Mouse (Mus musculus) 416B (cell line): ENCODE data around the gene Tcam1.
A peak's percentile ranks its signal among the peaks of the same experiment; 100 is the strongest.

Source experiments
- DNase-seq: peaks from one replicate; pipeline ENCODE4 v3.0.0; 2011; ENCODE audit warnings: low read depth

Tcam1 gene

GRCm38 (mm10) chr11:106273311-106273684 is 3.2 kb upstream of the Tcam1 start:
- DNase-seq: no peak

- no peak for DNase-seq
These were observed 2.7 kb upstream of the Tcam1 start for GRCm38 (mm10) chr11:106273811-106274210.

- no peak for DNase-seq
These were observed 2.1 kb upstream of the Tcam1 start for GRCm38 (mm10) chr11:106274374-106274773.

- no peak for DNase-seq
These were observed 1.5 kb upstream of the Tcam1 start for GRCm38 (mm10) chr11:106274971-106275411.

GRCm38 (mm10) chr11:106282452-106282851 is 6.0 kb downstream of the Tcam1 start:
- peak; percentile 70 for DNase-seq

GRCm38 (mm10) chr11:106283371-106283770 is 6.9 kb downstream of the Tcam1 start:
- no peak for DNase-seq

GRCm38 (mm10) chr11:106284126-106284525 is 7.7 kb downstream of the Tcam1 start:
- DNase-seq: peak; percentile 58

GRCm38 (mm10) chr11:106286206-106286605 is 9.7 kb downstream of the Tcam1 start:
- DNase-seq: no peak

GRCm38 (mm10) chr11:106286987-106287386 is 10.5 kb downstream of the Tcam1 start:
- DNase-seq: no peak

- DNase-seq: peak; percentile 78
These were observed 12.9 kb downstream of the Tcam1 start for GRCm38 (mm10) chr11:106289369-106289768.

GRCm38 (mm10) chr11:106290376-106290775 is 13.9 kb downstream of the Tcam1 start:
- no peak for DNase-seq

GRCm38 (mm10) chr11:106291861-106292260 is 15.4 kb downstream of the Tcam1 start:
- no peak for DNase-seq

GRCm38 (mm10) chr11:106301765-106302164 is 25.3 kb downstream of the Tcam1 start, which contains the start of gene Gh:
Gene Gh, minus strand, starts transcription at chr11:106301865.
- no peak for DNase-seq

GRCm38 (mm10) chr11:106302634-106303033 is 26.2 kb downstream of the Tcam1 start:
- peak; percentile 76 for DNase-seq

GRCm38 (mm10) chr11:106305348-106306064 is 29.0 kb downstream of the Tcam1 start:
- no peak for DNase-seq

- DNase-seq: no peak
These were observed 29.6 kb downstream of the Tcam1 start for GRCm38 (mm10) chr11:106306065-106306385.

- no peak for DNase-seq
These were observed 30.3 kb downstream of the Tcam1 start for GRCm38 (mm10) chr11:106306758-106307157.

- no peak for DNase-seq
These were observed 31.0 kb downstream of the Tcam1 start for GRCm38 (mm10) chr11:106307432-106307831.

- no peak for DNase-seq
These were observed 31.7 kb downstream of the Tcam1 start for GRCm38 (mm10) chr11:106308162-106308561.

- DNase-seq: no peak
These were observed 33.7 kb downstream of the Tcam1 start for GRCm38 (mm10) chr11:106310123-106310522.

- DNase-seq: no peak
These were observed 37.1 kb downstream of the Tcam1 start for GRCm38 (mm10) chr11:106313533-106313932.

- DNase-seq: no peak
These were observed 37.9 kb downstream of the Tcam1 start, which contains the start of gene Cd79b for GRCm38 (mm10) chr11:106314333-106314812. Gene Cd79b, minus strand, starts transcription at chr11:106314762.

GRCm38 (mm10) chr11:106316416-106316815 is 39.9 kb downstream of the Tcam1 start:
- no peak for DNase-seq

- no peak for DNase-seq
These were observed 41.3 kb downstream of the Tcam1 start for GRCm38 (mm10) chr11:106317801-106318200.
